Mouse (Mus musculus) embryonic fibroblast, embryonic 13.5 days (primary cell): ENCODE data around the gene Olfr825.

Experiments
- CTCF ChIP-seq: IDR thresholded peaks from 2 replicates; pipeline ENCODE4 v1.5.1; 2011; ENCODE audit warnings: mild to moderate bottlenecking, control low read depth, low read length, moderate library complexity, borderline replicate concordance; ENCODE audit not compliant: insufficient read depth
- POLR2A ChIP-seq: IDR thresholded peaks from 2 replicates; pipeline ENCODE4 v1.6.1; 2011; ENCODE audit warnings: low read depth, mild to moderate bottlenecking, control low read depth, low read length, moderate library complexity

- no peak for TF ChIP-seq CTCF
- no peak for TF ChIP-seq POLR2A
Observed at GRCm38 (mm10) chr10:130134811-130135210, 31.8 kb downstream of the Olfr825 start.
